Mouse (Mus musculus) heart, adult 10 weeks (tissue): ENCODE results near the gene Sae1. TPM values are rescaled to one million over a fixed set of nuclear protein-coding genes. Genes with fewer than 3 reads are reported as not detected.

ENCODE experiments used
- polyA plus RNA-seq: library from polyadenylated mRNA; stranded (reverse); fragments of 350-450 nt; fragmentation: Illumina TruSeq; extraction: RNeasy Lipid Tissue Mini Kit (QIAGEN cat#74804); gene quantifications from one replicate; pipeline ENCODE4 v1.2.3, GENCODE M21; 2014; ENCODE audit warnings: low read depth, low replicate concordance

Sae1 gene
- polyA plus RNA-seq, result 36.4 TPM

DNA sequence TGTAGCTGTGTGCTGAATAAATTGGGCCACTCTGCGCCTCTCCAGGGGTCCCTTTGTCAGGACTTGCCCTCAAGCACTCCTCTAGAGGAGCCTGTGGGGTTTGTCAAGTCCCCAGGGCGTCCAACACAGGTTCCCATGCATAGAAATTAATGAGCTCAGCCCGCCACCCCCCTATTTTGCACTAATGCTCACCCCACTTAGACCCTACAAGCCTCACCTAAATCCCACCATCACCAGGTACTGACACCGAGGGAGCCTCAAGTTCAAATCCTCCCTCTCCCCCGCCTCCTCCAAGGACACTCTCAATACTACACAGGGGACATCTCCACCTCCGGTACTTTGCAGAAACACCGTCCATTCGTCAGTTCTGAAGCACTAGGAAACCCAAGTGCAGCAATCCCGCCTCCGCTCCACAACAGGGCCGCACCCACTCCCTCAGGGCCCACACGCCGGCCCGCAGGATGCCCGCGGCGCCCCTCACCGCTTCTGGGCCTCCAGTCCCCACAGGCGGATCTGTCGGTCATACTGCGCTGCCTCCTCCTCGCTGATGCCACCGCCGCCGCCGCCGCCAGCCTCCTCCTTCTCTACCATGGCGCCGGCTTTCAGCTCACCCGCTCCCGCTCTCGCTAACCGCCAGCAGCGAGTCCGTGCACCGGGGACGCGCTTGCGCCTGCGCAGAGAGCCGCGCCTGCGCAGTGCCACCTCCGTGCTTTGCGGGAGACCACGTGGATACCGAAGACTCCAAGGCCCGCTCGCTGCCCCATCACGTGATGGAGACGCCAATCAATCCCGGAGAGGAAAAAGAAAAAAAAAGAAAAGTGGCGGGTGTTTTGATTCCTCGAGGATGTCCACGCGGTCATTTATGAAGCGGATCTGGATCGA lies at the start of gene Sae1:
TSS of gene Sae1 (minus strand) at position 647 of the 882 bp plus-strand sequence.

DNA sequence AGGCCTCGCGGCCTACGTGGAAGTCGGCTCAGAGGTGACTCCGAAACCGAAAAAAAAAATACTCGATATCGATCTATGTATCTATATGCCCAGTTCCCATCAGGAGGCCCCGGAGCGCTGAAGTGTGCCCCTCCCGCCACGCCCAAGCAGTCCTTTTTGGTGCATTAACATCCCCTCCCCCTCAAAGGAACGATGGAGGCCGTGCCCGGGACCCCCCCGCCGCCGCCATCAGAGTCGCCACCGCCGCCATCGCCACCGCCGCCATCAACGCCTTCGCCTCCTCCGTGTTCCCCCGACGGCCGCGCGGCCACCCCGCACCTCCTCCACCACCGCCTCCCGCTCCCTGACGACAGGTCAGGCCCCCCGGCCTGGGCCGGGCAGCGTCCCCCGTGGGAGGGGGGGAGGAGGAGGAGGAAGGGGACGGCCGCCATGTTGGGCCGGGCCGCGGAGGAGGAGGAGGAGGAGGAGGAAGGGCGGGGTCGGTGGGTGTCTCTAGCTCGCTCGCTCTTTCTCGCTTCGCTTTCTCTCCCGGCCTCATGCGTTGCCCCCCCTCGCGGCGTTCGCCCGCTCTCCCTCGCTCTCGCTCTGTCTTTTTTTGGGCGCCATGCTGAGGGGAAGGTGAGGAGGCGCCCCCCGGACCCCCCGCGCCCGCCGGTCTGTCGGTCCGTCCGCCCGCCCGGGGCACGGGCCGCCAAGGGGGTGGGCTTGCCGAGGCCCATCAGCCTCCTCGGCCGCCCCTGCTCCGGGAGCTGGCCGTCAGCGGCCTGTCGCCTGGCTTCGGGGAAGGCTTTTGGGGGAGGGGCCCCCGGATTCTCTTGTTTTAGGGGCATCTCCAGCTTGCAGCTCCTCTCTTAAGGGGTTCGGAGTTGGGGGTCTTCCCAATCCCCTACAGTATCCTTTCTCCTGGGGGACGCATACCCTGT lies 13.3 kb upstream of the Sae1 start, which contains the start of gene Zc3h4:
TSS of gene Zc3h4 (plus strand) at position 222 of the 923 bp plus-strand sequence.

DNA sequence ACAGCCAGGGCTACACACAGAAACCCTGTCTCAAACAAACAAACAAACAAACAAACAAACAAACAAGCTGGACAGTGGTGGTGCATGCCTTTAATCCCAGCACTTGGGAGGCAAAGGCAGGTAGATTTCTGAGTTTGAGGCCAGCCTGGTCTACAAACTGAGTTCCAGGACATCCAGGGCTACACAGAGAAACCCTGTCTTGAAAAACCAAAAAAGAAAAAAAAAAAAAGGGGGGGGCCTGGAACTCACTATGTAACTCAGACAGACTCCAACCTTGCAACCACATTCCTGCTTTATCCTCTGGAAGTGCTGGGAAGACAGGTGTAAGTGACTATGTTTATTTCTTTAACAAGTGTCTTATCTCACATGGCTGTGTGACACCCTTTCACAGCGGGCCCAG lies 79.5 kb downstream of the Sae1 start, which contains the start of gene Bbc3:
TSS of gene Bbc3 (plus strand) at position 301 of the 400 bp plus-strand sequence.

DNA sequence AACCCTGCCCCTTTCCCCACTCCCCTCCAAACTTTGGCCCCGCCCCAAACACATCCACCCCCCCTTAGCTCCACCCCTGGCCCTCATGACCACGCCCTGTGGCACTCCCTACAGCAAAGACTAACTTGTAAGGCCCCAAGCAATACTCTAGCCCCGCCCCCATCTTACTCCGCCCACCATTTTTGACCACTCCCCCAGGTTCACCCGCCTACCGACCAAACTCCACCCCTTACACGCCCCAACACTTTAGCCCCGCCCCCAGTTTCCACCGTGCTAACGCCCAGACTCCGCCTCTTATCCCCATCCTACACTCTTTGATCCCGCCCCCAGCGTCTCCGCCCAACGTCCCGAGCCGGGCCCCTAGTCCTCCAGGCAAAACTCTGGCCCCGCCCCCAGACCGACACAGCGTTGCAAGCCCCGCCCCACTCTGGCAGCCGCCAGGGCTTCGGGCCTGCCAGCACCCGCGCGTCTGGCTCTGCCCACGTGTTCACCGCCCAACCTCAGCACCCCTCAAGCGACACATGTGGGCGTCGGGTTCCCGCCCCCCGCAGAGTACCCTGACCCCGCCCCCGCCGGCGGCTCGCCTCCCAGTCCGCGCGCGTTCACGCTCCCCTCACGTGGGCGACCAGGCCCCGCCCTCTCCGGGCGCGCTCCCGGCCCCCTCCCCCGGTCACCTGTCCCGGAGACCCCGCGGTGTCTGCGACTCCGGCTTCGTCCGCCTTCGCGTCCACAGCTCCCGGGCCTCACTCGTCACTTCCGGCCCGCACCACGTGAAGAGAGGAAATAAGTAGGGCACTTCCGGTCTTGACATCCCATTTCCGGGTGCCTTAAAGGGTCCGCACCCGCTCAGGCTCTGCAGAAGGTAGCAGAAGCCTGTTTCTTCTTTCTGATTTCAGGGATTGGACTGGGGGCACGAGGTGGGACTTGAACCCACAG lies 101.3 kb downstream of the Sae1 start, which contains the start of gene Ccdc9:
TSS of gene Ccdc9 (minus strand) at position 770 of the 936 bp plus-strand sequence.

DNA sequence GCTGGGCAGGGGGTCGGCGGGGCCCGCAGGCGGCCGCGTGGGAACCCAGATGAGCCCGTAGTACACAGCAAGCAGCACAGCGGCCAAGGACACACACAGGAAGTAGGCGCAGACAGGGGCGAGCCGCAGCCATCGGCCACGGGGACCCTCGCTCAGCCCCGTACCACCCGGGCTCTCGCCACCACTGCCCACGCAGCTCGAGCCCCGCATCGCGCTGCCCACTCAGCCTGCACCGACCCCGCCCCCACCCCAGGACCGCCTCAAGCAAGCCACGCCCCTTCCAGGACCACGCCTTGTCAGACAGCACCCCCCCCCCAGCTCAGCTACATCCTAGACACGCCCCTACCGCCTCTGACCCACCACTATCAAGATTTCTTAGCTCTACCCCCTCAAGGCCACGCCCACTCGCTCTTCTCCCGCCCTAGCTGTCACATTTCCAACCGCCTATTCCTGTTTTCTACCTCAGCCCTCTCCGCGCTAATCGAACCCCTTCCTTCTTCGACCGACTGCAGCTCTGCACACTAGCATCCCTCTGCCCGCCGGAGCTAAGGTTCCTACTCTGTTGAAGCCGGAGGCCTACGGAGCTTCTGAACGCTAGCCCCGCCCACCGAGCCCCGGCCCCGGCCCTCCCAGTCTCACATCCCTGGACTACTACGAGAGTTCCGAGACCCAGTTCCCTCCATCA lies 114.4 kb downstream of the Sae1 start, which contains the start of gene Inafm1:
TSS of gene Inafm1 (minus strand) at position 537 of the 685 bp plus-strand sequence.

Other genes with a start within 250 kb of the Sae1 start
- gene Meis3, start 212.7 kb downstream of the Sae1 start, polyA plus RNA-seq, result 8.7 TPM
- gene Dhx34, start 165.8 kb downstream of the Sae1 start, polyA plus RNA-seq, result 6.8 TPM
- gene C5ar2, start 143.7 kb downstream of the Sae1 start, polyA plus RNA-seq, result 0.71 TPM
- 4.4 TPM for gene C5ar1, start 128.3 kb downstream of the Sae1 start, polyA plus RNA-seq
- 11.7 TPM for gene Inafm1, start 114.2 kb downstream of the Sae1 start, polyA plus RNA-seq
- gene Ccdc9, start 101.0 kb downstream of the Sae1 start, polyA plus RNA-seq, result 72.3 TPM
- gene Bbc3, start 79.4 kb downstream of the Sae1 start, polyA plus RNA-seq, result 3.8 TPM
- 20.4 TPM for gene Zc3h4, start 13.1 kb upstream of the Sae1 start, polyA plus RNA-seq
- 60.7 TPM for gene Tmem160, start 65.0 kb upstream of the Sae1 start, polyA plus RNA-seq
- not detected for gene Npas1, start 89.9 kb upstream of the Sae1 start, polyA plus RNA-seq
- gene Arhgap35, start 227.2 kb upstream of the Sae1 start, polyA plus RNA-seq, result 23.7 TPM